Mouse (Mus musculus): ENCODE results near the gene Gm44965.

GRCm38 (mm10) chr6:48626984-48627383 lies 33.2 kb downstream of the Gm44965 start:
- TF ChIP-seq CTCF (IDR thresholded peaks at IDR 0.05) = peak; percentile 37
- TF ChIP-seq EP300 (IDR thresholded peaks at IDR 0.05) = no peak

Measured in lung, postnatal 0 days (tissue).